Mouse (Mus musculus): ENCODE results near the gene Hepacam.

The Hepacam gene

DNA sequence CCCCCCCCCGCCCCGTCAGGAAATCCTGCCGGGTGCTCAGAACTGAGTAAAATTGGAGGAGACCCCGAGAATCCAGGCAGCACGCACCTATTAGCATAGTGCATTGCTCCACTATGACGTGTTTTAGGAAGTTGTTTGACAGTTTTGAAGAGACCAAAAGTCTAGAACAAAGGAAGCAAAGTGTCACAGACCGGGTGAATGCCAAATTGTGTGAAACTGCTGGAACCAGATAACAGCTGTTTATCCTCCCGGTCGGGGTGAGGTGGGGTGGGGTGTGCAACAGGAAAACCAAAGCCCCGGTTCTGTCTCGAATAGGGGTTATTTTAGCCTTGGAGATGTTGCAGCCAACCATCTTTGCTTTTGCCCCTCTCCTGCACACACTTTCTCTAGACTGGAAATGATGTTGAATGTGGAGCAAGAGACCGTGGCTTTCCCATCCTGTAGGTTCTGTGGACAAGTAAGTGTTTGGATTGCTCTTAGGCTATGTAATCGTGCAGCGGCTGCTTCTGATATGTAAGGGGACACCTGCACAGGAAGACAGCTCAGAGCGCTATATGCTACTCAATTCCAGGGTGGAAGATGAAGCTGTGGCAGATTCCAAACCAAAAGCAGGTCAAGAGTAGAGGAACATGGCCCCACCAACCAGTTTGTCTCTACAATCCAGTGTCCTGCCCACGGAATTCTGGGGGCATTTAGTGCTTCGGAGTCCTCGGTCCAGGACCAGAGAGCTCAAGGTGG, 66.8 kb downstream of the Hepacam start:
- DNase-seq (ENCODE audit: low spot score in 2 of 2): no peak

DNA sequence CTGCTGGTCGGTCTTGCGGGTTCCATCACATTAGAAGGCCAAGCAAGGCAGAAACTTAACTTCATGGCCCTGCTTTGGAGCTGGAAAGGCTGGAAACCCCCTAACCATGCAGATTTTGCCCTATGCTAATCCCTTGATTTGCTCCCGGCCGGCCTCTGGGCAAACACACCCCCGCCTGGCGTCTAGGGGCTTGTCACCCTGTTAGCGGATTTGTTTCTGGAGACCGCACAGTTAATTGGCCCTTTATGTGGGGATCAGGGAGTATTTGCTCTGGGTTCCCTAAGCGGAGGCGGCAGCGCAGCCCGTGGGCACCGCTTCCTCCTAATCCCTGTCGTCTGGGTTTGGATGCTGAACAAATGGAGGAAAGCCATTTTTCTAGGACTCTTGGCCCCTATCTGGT, 67.8 kb downstream of the Hepacam start:
- no peak for DNase-seq (ENCODE audit: low spot score in 2 of 2)

DNA sequence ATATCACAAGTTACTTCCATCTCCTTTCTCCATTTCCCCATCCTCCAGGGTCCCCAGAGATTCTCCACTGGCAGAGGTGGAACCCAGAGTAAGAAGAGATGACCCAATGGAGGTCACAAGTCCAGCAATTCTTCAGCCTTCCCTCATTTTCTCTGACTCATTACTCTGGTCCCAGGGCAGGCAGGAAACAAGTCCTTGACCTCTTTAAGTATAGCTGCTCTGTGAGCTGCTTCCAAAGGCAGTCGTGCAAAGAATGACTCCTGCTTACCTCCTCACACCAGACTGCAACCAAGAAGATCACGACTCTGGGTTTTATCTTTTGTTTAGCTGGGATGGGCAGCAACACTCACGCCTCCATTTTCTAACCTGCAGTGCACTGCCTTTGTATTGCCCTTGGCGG, 68.5 kb downstream of the Hepacam start:
- DNase-seq (ENCODE audit: low spot score in 2 of 2): no peak

Measured in right cerebral cortex, postnatal 36 days (tissue).